Mouse (Mus musculus) liver, embryonic 15.5 days (tissue): ENCODE measurements at regions not wholly inside any gene's neighbourhood (a gene's known extent, or its start where the extent isn't known, plus 50 kb on each side); places are given as distances from the start of the nearest gene placed in this dataset.

Experiments used
- ATAC-seq: fragments of 200-750 bp; cut with Nextera tagmentation; 2 replicates; pipeline ENCODE4 v1.8.0; 2017; ENCODE audit warnings: moderate number of reproducible peaks, mild to moderate bottlenecking, moderate library complexity; ENCODE audit not compliant: insufficient read depth
- H3K27ac ChIP-seq: fragments of 300-500 bp; sonication (generic); replicated peaks from 2 replicates; pipeline ENCODE4 v1.5.1; 2015; ENCODE audit warnings: mild to moderate bottlenecking, inconsistent platforms
- H3K27me3 ChIP-seq: fragments of 300-500 bp; sonication (generic); 2 replicates; pipeline ENCODE4 v1.6.1; 2015; ENCODE audit warnings: mild to moderate bottlenecking, inconsistent platforms
- H3K36me3 ChIP-seq: fragments of 300-500 bp; sonication (generic); replicated peaks from 2 replicates; pipeline ENCODE4 v1.6.1; 2015; ENCODE audit warnings: moderate library complexity, mild to moderate bottlenecking, inconsistent platforms
- H3K4me1 ChIP-seq: fragments of 300-500 bp; sonication (generic); replicated peaks from 2 replicates; pipeline ENCODE4 v1.6.1; 2015; ENCODE audit warnings: inconsistent platforms
- H3K4me2 ChIP-seq: fragments of 300-500 bp; sonication (generic); 2 replicates; pipeline ENCODE4 v1.6.1; 2015; ENCODE audit warnings: moderate library complexity, mild to moderate bottlenecking, inconsistent platforms
- H3K4me3 ChIP-seq: fragments of 300-500 bp; sonication (generic); replicated peaks from 2 replicates; pipeline ENCODE4 v1.5.1; 2015; ENCODE audit warnings: mild to moderate bottlenecking, inconsistent platforms
- H3K9ac ChIP-seq: fragments of 300-500 bp; sonication (generic); 2 replicates; pipeline ENCODE4 v1.6.1; 2015; ENCODE audit warnings: moderate library complexity, mild to moderate bottlenecking, inconsistent platforms
- H3K9me3 ChIP-seq: fragments of 300-500 bp; sonication (generic); replicated peaks from 2 replicates; pipeline ENCODE4 v1.6.1; 2016; ENCODE audit warnings: inconsistent platforms
- whole genome bisulfite sequencing: fragments of 180-500 bp; shearing (Covaris S2); methylation state at CpG from one replicate; pipeline ENCODE4 v1.1.7; 2015; ENCODE audit warnings: mixed read lengths; ENCODE audit not compliant: insufficient replicate concordance; 5-methylcytosine and 5-hydroxymethylcytosine counted together

DNA sequence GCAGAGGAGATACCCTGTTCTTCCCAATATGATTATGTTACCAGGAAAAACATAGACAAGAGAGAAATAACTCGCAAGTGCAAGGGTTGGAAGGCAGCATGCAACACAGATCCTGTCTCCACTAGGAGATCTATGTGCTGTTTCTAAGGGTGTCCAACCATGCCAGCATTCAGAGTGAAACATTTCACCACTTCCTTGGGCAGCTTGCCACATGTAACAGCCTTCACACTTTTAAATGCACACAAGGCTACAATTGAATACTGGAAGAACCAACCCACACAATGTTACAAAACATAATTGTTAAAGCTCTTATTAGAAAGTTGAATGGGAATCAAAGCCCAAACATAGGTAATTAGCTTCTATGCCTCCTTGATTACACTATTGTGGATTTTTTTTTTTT lies 344.9 kb upstream of the Ercc4 start:
- Histone ChIP-seq H3K9me3 (no peaks in the 10 kb centered on the region), H3K27ac (no peak overlapping the region)
- no peak for ATAC-seq

GRCm38 (mm10) chr16:12766846-12767245 lies 342.6 kb upstream of the Ercc4 start:
- ATAC-seq: no peak
- WGBS: 67% methylated on average over 7 of the region's 7 CpGs

More for the DNA sequence above, 344.9 kb upstream of the Ercc4 start:
- H3K4me3 ChIP-seq: no peak overlapping the region
- H3K27me3 ChIP-seq: no peaks in the 10 kb centered on the region
- no peaks in the 10 kb centered on the region for H3K4me1 ChIP-seq
- no peak overlapping the region for H3K9ac ChIP-seq
- no peak overlapping the region for H3K4me2 ChIP-seq
- H3K36me3 ChIP-seq: no peaks in the 10 kb centered on the region
- 55% methylated on average over 1 of the region's 1 CpGs for WGBS

DNA sequence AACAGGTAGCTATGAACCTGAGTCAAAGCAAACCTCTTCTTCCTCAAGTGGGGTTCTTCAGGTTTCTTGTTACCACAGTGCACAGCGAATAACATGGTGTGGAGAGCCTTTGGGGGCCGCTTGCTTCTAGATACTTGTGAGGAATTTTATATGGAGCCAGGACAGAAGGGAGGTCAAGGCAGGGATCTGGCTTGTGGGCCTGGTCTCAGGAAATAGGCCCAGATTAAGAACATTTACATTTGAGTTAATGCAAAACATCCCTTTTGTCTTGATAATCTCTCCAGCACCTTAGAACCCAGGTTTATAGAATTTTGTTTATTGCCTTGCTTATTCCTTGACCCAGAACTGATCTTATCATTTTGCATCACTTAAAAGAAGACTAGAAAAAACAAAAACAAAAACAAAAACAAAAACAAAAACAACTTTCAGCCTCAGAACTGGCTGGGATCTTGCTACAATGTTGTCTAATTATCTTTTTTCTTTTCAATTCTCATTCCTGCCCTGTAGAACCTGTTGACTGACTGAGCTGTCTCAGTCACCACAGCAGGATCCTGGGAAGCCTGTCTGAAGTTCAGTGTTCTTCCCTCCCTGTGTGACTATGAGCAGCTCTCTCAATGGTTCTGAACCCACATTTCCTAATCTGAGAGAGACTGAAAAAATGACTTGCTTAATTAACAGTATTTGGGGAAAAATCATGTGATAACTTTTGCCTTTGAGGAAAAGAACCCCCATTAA lies 341.2 kb upstream of the Ercc4 start:
- Histone ChIP-seq H3K4me3 (no peak overlapping the region), H3K9me3 (no peaks in the 10 kb centered on the region), H3K36me3 (no peaks in the 10 kb centered on the region), H3K27me3 (no peaks in the 10 kb centered on the region), H3K4me2 (no peak overlapping the region), H3K27ac (no peak overlapping the region), H3K4me1 (no peaks in the 10 kb centered on the region), H3K9ac (no peak overlapping the region)
- no peak for ATAC-seq
- 58% methylated on average over 2 of the region's 2 CpGs for WGBS

More at GRCm38 (mm10) chr16:12766846-12767245, 342.6 kb upstream of the Ercc4 start:
- no peaks in the 10 kb centered on the region for H3K4me1 ChIP-seq
- H3K27me3 ChIP-seq: no peaks in the 10 kb centered on the region
- no peak overlapping the region for H3K27ac ChIP-seq
- no peaks in the 10 kb centered on the region for H3K9me3 ChIP-seq
- H3K4me2 ChIP-seq: no peak overlapping the region
- no peaks in the 10 kb centered on the region for H3K36me3 ChIP-seq
- no peak overlapping the region for H3K9ac ChIP-seq
- H3K4me3 ChIP-seq: no peak overlapping the region

- Histone ChIP-seq H3K4me2 (no peak overlapping the region), H3K27ac (no peak overlapping the region), H3K9me3 (no peaks in the 10 kb centered on the region), H3K9ac (no peak overlapping the region), H3K4me3 (no peak overlapping the region), H3K4me1 (no peaks in the 10 kb centered on the region), H3K27me3 (no peaks in the 10 kb centered on the region), H3K36me3 (no peaks in the 10 kb centered on the region)
- WGBS: 68% methylated on average over 5 of the region's 5 CpGs
- no peak for ATAC-seq
Measured at GRCm38 (mm10) chr16:12770482-12770881, 339.0 kb upstream of the Ercc4 start.

- no peaks in the 10 kb centered on the region for H3K9me3 ChIP-seq
- no peak overlapping the region for H3K9ac ChIP-seq
- no peak for ATAC-seq
- no peak overlapping the region for H3K4me2 ChIP-seq
- no peak overlapping the region for H3K4me3 ChIP-seq
- no peaks in the 10 kb centered on the region for H3K36me3 ChIP-seq
- no peak overlapping the region for H3K27ac ChIP-seq
- no peaks in the 10 kb centered on the region for H3K4me1 ChIP-seq
- no peaks in the 10 kb centered on the region for H3K27me3 ChIP-seq
- WGBS: 59% methylated on average over 5 of the region's 5 CpGs
Measured at GRCm38 (mm10) chr16:12772535-12772934, 336.9 kb upstream of the Ercc4 start.

DNA sequence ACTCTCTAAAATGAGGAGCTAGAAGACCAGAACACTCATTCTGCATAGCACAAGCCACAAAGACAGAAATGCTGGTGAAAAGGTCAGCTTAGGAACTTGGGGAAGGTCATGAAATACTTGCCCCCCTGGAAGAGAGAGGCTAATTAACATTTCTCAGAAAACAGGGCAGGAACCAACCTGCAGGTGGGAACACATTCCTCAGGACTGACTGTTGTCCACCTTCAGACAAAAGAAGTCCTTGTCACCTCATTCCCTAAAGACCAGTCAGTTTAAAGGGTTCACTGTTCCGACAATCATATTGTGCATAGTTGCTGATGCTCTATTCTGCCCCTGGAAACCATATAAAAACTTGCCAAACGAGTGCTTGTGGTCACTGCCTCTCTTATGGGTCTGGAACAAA lies 333.6 kb upstream of the Ercc4 start:
- Histone ChIP-seq H3K27me3 (no peaks in the 10 kb centered on the region), H3K36me3 (no peaks in the 10 kb centered on the region), H3K4me1 (no peaks in the 10 kb centered on the region), H3K9me3 (no peaks in the 10 kb centered on the region), H3K4me2 (no peak overlapping the region), H3K4me3 (no peak overlapping the region), H3K27ac (no peak overlapping the region), H3K9ac (no peak overlapping the region)
- no peak for ATAC-seq
- WGBS: 32% methylated on average over 2 of the region's 2 CpGs

DNA sequence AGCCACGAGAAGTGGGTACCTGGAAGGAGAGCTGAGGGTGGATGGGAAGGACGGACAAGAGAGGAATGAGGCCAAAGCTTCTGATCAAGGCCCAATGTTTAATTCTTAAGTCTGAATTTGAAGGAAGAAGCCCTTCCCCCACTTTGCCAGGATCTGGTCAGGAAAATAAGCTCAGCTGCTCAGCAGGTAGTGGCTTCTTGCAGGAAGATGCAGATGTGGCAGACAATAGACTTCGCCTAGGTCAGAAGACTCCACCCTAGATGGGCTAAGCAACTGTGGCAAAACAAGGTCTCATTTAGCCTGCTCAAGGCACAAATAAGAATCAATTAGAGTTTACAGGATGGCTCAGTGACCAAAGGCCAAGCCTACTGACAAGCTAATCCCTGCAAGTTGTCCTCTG lies 330.4 kb upstream of the Ercc4 start:
- Histone ChIP-seq H3K27me3 (no peaks in the 10 kb centered on the region), H3K9me3 (no peaks in the 10 kb centered on the region), H3K4me2 (no peak overlapping the region), H3K9ac (no peak overlapping the region), H3K4me1 (no peaks in the 10 kb centered on the region), H3K27ac (no peak overlapping the region), H3K4me3 (no peak overlapping the region), H3K36me3 (no peaks in the 10 kb centered on the region)
- 53% methylated on average over 3 of the region's 3 CpGs for WGBS
- no peak for ATAC-seq

DNA sequence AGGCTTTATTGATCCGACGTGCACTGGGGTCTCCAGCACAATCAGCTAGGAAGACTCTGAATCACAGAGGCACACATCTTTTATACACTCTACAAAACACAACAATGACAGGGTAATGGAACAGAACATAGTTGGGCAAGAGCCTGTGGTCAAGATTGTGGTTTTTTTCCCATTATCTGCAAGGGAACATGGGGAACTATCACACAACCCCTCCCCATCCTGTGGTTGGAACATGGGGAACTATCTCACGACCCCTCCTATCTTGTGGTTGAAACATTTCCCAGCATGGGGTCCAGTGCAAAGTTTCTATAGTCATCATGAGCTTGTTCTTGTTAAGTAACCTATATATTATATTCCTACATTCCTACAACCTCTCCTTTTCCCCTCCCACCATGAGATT lies 328.8 kb upstream of the Ercc4 start:
- no peak overlapping the region for H3K27ac ChIP-seq
- no peak for ATAC-seq

GRCm38 (mm10) chr16:12785828-12786227 lies 323.7 kb upstream of the Ercc4 start:
- WGBS: 13% methylated on average over 1 of the region's 1 CpGs
- no peak overlapping the region for H3K4me3 ChIP-seq
- no peak overlapping the region for H3K4me2 ChIP-seq
- H3K9ac ChIP-seq: no peak overlapping the region
- no peak overlapping the region for H3K27ac ChIP-seq
- ATAC-seq: no peak
- no peaks in the 10 kb centered on the region for H3K36me3 ChIP-seq
- H3K9me3 ChIP-seq: no peaks in the 10 kb centered on the region
- no peaks in the 10 kb centered on the region for H3K4me1 ChIP-seq
- no peaks in the 10 kb centered on the region for H3K27me3 ChIP-seq

More for the DNA sequence above, 328.8 kb upstream of the Ercc4 start:
- Histone ChIP-seq H3K9me3 (no peaks in the 10 kb centered on the region), H3K4me1 (no peaks in the 10 kb centered on the region), H3K4me2 (no peak overlapping the region), H3K4me3 (no peak overlapping the region), H3K9ac (no peak overlapping the region), H3K36me3 (no peaks in the 10 kb centered on the region), H3K27me3 (no peaks in the 10 kb centered on the region)
- 34% methylated on average over 3 of the region's 3 CpGs for WGBS

- H3K36me3 ChIP-seq: no peaks in the 10 kb centered on the region
- ATAC-seq: no peak
- no peak overlapping the region for H3K27ac ChIP-seq
- no peak overlapping the region for H3K4me2 ChIP-seq
- no peaks in the 10 kb centered on the region for H3K27me3 ChIP-seq
- no peak overlapping the region for H3K4me3 ChIP-seq
- no peaks in the 10 kb centered on the region for H3K9me3 ChIP-seq
- H3K4me1 ChIP-seq: no peaks in the 10 kb centered on the region
- whole genome bisulfite sequencing: 35% methylated on average over 2 of the region's 2 CpGs
- H3K9ac ChIP-seq: no peak overlapping the region
Measured at GRCm38 (mm10) chr16:12798523-12798922, 311.0 kb upstream of the Ercc4 start.

- Histone ChIP-seq H3K4me2 (no peak overlapping the region), H3K9ac (no peak overlapping the region), H3K36me3 (no peaks in the 10 kb centered on the region), H3K4me1 (no peaks in the 10 kb centered on the region), H3K27me3 (no peaks in the 10 kb centered on the region), H3K27ac (no peak overlapping the region), H3K9me3 (no peaks in the 10 kb centered on the region), H3K4me3 (no peak overlapping the region)
- 64% methylated on average over 1 of the region's 1 CpGs for WGBS
- no peak for ATAC-seq
Measured at GRCm38 (mm10) chr16:12800181-12800580, 309.3 kb upstream of the Ercc4 start.

DNA sequence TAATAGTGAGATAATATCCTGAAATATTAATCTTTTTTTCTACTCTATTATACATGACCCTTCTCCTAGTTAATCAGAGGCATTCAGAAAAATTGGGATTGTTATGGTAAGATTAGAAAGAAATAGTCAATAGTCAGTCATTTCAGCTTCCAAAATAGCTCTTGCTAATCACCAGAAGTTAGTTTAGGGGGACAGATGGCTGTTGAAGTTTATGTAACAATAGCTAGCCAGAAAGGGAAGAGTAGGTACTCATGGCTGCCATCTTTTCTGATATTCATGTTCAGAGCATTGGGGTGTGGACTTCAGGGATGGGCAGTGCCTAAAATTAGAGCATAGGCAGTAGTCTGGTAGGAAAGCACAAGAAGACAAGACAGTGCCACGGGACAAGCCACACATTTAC lies 306.8 kb upstream of the Ercc4 start:
- ATAC-seq: no peak

More for the DNA sequence above, 306.8 kb upstream of the Ercc4 start:
- Histone ChIP-seq H3K4me2 (no peak overlapping the region), H3K9ac (no peak overlapping the region), H3K4me3 (no peak overlapping the region), H3K36me3 (no peaks in the 10 kb centered on the region), H3K27ac (no peak overlapping the region), H3K9me3 (no peaks in the 10 kb centered on the region), H3K27me3 (no peaks in the 10 kb centered on the region), H3K4me1 (no peaks in the 10 kb centered on the region)
- WGBS: 60% methylated on average over 1 of the region's 1 CpGs
